Mouse (Mus musculus): ENCODE measurements around the gene Dcbld1.

Dcbld1 gene

DNA sequence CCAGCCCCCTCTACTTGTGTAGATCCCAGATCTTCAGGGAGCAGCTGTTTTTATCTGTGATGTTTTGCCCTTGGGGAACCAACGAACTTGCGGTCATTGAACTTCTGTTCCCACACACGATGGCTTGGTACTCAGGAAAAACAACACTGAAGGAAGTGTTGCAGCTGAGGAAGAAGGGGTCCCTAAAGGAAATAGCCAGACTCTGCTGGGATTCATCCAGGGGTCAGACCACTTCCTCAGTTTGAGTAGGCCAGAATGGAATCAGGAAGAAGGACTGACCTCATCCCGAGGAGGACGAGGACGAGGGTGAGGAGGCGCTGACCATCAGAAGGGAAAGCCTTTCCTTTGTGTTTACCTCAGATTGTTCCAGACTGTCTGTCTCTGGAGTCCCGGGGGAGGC, 75.8 kb downstream of the Dcbld1 start:
- DNase-seq, result peak; percentile 61 to 76

DNA sequence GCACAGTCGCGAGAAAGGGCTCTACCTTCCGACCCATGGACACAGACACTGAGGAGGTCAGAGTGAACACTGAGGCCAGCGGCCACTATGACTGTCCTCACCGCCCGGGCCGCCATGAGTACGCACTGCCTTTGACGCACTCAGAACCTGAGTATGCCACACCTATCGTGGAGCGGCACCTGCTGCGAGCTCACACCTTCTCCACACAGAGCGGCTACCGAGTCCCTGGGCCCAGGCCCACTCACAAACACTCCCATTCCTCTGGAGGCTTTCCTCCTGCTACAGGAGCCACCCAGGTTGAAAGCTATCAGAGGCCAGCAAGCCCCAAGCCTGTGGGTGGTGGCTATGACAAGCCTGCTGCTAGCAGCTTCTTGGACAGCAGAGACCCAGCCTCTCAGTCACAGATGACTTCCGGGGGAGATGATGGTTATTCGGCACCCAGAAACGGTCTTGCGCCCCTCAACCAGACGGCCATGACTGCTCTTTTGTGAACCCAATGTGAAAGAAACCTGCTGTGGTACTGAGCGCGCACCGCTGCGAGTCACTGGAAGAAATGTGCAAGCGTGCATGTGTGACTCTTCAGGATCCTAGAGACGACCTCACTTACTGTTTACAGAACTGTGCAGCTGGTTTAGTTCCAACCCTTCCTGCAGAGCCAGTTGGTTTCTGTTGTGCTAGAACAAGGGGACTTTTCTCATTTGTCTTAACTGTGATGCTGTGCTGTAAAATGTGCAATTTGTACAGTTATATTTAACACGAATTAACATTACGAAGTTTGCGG, 86.3 kb downstream of the Dcbld1 start:
- no peak for DNase-seq

DNA sequence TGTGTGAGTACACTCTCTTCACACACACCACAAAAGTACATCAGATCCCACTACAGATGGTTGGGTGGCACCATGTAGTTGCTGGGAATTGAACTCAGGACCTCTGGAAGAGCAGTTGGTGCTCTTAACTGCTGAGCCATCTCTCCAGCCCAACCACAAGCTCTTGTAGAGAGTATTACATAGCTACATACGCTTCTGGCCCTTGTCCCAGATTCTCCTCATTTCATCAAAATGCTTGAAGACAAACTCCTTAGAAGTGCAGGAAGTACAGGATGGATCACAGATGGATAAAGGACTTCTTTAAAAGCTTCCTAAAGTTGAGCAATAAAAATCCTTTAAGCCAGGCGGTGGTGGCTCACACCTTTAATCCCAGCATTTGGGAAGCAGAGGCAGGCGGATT, 88.5 kb downstream of the Dcbld1 start:
- no peak for DNase-seq

DNA sequence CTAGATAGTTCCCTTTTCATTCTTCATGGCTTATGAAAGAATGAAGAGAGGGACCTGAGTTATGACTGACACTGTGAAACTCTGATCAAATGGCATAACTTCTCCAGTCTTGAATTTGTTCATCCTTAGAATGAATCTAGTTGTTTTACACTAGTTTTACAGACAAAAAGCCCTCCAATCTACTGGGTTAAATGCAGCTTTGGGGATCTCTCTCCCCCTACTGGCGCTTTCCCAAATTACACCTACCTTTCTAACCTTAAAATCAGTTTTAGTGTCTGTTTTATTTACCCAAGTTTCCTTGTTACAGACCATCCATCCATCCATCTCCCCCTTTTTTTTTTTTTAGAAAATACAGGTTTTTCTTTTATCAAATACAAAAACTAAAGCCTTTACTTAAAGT, 97.6 kb downstream of the Dcbld1 start:
- DNase-seq, result peak; percentile 27 to 52

DNA sequence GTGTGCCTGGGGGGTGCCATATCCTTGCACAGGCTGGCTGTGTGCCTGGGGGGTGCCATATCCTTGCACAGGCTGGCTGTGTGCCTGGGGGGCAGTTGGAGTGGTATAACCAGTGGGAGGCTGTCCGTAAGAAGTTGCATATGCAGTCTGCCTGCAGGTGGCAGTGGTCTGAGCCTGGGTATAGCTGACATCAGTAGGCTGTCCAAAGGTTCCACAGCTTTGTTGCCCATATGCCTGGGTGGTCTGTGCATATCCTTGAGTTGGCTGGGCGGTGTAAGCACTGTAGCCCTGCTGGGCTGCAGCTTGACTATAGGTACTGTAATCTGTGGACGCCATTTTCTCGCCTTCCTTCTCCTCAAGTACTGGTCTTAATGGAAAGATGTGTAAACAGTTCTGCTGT, 109.9 kb downstream of the Dcbld1 start:
- peak in 1 of 2 experiments; percentile 7 for DNase-seq

DNA sequence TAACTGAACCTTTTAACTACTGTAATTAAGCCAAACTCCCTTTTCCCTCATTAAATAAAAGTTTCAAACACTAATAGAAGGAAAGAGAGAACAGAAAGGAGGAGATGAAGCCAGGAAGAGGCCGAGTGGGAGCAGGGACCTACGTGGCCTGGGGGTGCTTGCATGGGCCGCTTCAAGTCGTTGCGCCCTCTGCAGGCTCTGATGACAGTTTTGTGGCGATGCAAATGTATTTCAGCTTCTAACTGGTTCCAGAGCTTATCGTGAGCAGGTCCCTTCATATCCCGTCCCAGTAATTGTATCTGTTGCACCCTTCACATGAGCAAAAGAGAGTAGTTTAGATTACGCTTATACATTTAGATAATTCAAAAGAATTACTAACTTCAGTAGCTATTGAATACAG, 119.8 kb downstream of the Dcbld1 start:
- DNase-seq, result no peak

DNA sequence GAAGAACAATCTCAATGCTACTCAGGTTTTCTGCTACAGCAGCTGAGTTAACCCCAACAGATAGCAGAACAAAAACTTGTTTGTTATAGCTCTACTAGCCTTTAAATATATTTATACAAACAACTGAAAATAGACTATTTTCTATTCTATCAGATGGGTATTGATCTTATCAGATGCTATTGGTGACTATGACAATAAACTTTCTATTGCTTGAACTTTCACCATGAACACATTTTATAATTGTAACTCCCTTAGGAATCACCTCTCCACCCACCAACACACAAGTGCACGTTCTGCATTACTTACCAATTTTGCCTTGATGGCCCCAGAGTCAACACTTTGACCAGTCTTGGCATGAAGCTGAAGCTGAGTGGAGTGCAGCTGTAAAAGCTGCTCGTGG, 125.0 kb downstream of the Dcbld1 start, which contains the start of gene Gm26741:
Gene Gm26741 (plus strand): TSS at position 301 of the 400 bp plus-strand sequence.
- DNase-seq, result no peak

DNA sequence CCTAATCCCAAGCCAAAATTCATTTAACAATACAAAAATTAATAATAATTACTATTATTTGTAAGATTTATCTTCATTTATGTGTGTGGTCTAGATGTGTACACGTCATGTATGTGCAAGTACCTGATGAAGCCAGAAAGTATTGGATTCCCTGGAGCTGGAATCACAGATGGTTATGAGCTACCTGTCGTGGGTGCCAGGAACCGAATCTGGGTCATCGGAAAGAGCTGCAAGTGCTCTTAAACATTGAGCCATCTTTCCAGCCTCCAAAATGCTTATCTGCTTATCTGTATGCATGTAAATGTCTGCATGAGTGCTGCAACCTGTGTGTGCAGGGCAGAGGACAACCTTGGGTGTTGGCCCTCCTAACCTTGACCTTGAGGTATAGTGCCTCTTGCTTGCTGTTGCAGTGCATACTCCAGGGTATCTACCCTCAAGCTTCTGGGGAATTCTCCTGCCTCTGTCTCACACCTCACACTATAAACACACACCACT, 126.9 kb downstream of the Dcbld1 start:
- no peak for DNase-seq

DNA sequence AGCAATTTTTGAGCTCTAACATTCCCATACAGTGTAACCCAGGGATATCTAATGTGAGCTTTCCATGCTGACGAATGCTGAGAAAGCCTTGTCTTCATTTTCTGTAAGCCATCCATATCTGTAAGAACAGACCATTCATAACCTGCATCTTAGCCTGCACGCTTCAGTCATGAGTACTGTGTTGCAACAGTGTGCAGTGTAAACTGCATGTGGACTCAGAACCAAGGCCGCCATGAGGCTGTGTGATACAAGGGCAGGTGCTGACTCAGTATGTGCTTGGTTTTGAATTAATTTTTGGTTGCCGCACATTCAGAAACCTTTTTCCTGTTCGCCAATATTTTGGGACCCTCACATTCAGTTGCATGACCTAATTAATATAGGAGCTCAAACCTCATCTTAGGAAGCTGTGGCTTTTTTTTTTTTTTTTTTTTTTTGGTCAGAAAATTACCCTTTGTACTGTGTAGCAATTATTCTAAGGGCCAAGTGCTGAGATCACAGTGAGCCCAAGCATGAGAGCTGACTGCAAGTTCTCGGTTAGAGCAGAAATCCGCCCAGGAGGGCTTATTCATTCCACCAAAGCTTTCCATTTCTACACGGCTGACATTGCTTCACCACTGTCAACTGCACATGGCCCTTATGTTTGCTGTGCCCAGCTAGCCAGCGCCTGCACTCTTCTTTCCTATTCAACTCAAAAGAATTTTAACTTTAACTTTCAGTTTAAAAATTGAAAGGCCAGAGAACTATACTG, 127.6 kb downstream of the Dcbld1 start:
- DNase-seq, result peak in 1 of 2 experiments; percentile 23

DNA sequence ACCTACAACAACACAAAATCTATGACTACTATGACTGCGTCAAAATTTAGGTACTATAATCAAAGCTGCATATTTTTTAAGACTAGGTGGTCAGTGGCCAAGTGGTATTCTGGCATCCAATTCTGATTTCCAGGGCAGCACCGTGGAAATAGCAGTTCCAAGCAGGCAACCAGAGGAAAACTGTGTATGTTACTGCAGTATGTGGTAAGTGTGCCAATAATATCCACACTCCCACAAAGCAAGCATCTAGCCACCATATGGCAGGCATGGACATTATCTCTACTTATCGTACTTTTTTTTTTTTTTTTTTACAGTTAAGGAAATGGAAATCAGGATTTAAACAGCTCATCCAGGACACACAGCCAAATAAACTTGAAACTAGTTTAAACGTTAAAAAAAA, 135.0 kb downstream of the Dcbld1 start:
- no peak for DNase-seq

All from kidney, adult 8-10 months (tissue).